Mouse (Mus musculus) thymus, postnatal 10 days (tissue): ENCODE results near the gene Gpr137.
"Not testable (repeated sequence)": the region's sequence is repeated elsewhere in the genome, so short reads cannot be mapped to it uniquely, and the experiment has no call there.

Source experiments
- DNase-seq, 2 experiments: peaks; one replicate each; pipeline ENCODE4 v3.0.0; 2021; ENCODE audit warnings: low spot score in 2 of 2

Gpr137 gene

GRCm38 (mm10) chr19:6942249-6942691, at the start of gene Gpr137:
Gene Gpr137 (minus strand): TSS chr19:6942480.
- DNase-seq: peak; percentile 91 to 92

- not testable (repeated sequence) for DNase-seq
Observed at GRCm38 (mm10) chr19:6991166-6991565, 48.9 kb upstream of the Gpr137 start.

- no peak for DNase-seq
Observed at GRCm38 (mm10) chr19:6990712-6991111, 48.4 kb upstream of the Gpr137 start.

GRCm38 (mm10) chr19:6989251-6989650, 47.0 kb upstream of the Gpr137 start:
- DNase-seq: no peak

GRCm38 (mm10) chr19:6987904-6988285, 45.6 kb upstream of the Gpr137 start:
- no peak for DNase-seq

GRCm38 (mm10) chr19:6987061-6987903, 45.0 kb upstream of the Gpr137 start, which contains the start of gene Vegfb:
Gene Vegfb (minus strand): TSS chr19:6987651.
- peak; percentile 68 to 71 for DNase-seq

GRCm38 (mm10) chr19:6985951-6986708, 43.9 kb upstream of the Gpr137 start:
- no peak for DNase-seq

- no peak for DNase-seq
Observed at GRCm38 (mm10) chr19:6985300-6985699, 43.0 kb upstream of the Gpr137 start.

GRCm38 (mm10) chr19:6983621-6984020, 41.3 kb upstream of the Gpr137 start:
- DNase-seq: no peak

- DNase-seq: no peak
Observed at GRCm38 (mm10) chr19:6981465-6981864, 39.2 kb upstream of the Gpr137 start.

- DNase-seq: peak; percentile 98
Observed at GRCm38 (mm10) chr19:6980381-6981093, 38.3 kb upstream of the Gpr137 start, which contains the start of gene Fkbp2. Gene Fkbp2 (minus strand): TSS chr19:6980501.

- peak; percentile 99 to 100 for DNase-seq
Observed at GRCm38 (mm10) chr19:6979486-6980380, 37.5 kb upstream of the Gpr137 start.

- peak in 1 of 2 experiments; percentile 42 for DNase-seq
Observed at GRCm38 (mm10) chr19:6979001-6979479, 36.8 kb upstream of the Gpr137 start.

GRCm38 (mm10) chr19:6978639-6978974, 36.3 kb upstream of the Gpr137 start:
- DNase-seq: no peak

GRCm38 (mm10) chr19:6977759-6978638, 35.7 kb upstream of the Gpr137 start:
- no peak for DNase-seq

- DNase-seq: peak; percentile 88 to 94
Observed at GRCm38 (mm10) chr19:6975537-6976521, 33.5 kb upstream of the Gpr137 start, which contains the start of gene Plcb3. Gene Plcb3 (minus strand): TSS chr19:6976470.

- DNase-seq: peak; percentile 81 to 83
Observed at GRCm38 (mm10) chr19:6974211-6975205, 32.2 kb upstream of the Gpr137 start, which contains the start of gene Ppp1r14b. Gene Ppp1r14b (plus strand): TSS chr19:6974968.
